Mouse (Mus musculus) kidney, adult 2 months (tissue): Measurements from ENCODE around the gene Kif3c. TPM values are rescaled to one million over a fixed set of nuclear protein-coding genes. Genes with fewer than 3 reads are reported as not detected.

Experiments
- DNase-seq: peaks from one replicate; pipeline ENCODE4 v3.0.0; 2021
- H3K27ac ChIP-seq: fragments of 200-500 bp; 2 replicates; pipeline ENCODE4 v1.5.1; 2012; ENCODE audit warnings: low read depth, low read length, control low read depth, inconsistent platforms; ENCODE audit not compliant: insufficient read depth
- H3K27me3 ChIP-seq: fragments of 200-500 bp; replicated peaks from 2 replicates; pipeline ENCODE4 v1.6.1; 2012; ENCODE audit warnings: mild to moderate bottlenecking, moderate library complexity, low read length, inconsistent platforms; ENCODE audit not compliant: control insufficient read depth, insufficient read depth
- H3K36me3 ChIP-seq: fragments of 200-500 bp; 2 replicates; pipeline ENCODE4 v1.6.1; 2012; ENCODE audit warnings: mild to moderate bottlenecking, moderate library complexity, low read length, inconsistent platforms; ENCODE audit not compliant: control insufficient read depth, insufficient read depth
- H3K4me1 ChIP-seq: fragments of 200-500 bp; 2 replicates; pipeline ENCODE4 v1.6.1; 2011; ENCODE audit warnings: low read length; ENCODE audit not compliant: control insufficient read depth, insufficient read depth
- H3K4me3 ChIP-seq: fragments of 200-500 bp; 2 replicates; pipeline ENCODE4 v1.5.1; 2011; ENCODE audit warnings: mild to moderate bottlenecking, low read depth, low read length, control low read depth; ENCODE audit not compliant: insufficient read depth
- CTCF ChIP-seq: fragments of 200-500 bp; conservative IDR thresholded peaks from 2 replicates; pipeline ENCODE4 v1.5.1; 2011; ENCODE audit warnings: low read depth, mild to moderate bottlenecking, control low read depth, low read length, moderate library complexity, mixed read lengths; ENCODE audit not compliant: insufficient read depth, insufficient read length
- POLR2A ChIP-seq: fragments of 200-500 bp; IDR thresholded peaks from one replicate; pipeline ENCODE4 v1.6.1; 2011; ENCODE audit warnings: low read depth, low read length, control low read depth
- WGBS: fragments of 180-500 bp; shearing (Covaris S2); methylation state at CpG from one replicate; pipeline ENCODE4 v1.1.7; 2018; 5-methylcytosine and 5-hydroxymethylcytosine counted together
- polyA plus RNA-seq: library from polyadenylated mRNA; depleted of rRNA; stranded (reverse); fragments of >200 nt; gene quantifications from 2 replicates; pipeline ENCODE4 v1.2.3, GENCODE M21; 2012

Kif3c gene
- polyA plus RNA-seq, 1 experiment, result 5.7 TPM

GRCm38 (mm10) chr12:3356824-3357223, 8.1 kb upstream of the Kif3c start:
- H3K4me1 ChIP-seq, result no peaks in the 10 kb centered on the region
- no peak for DNase-seq
- H3K27me3 ChIP-seq, result no peaks in the 10 kb centered on the region
- TF ChIP-seq CTCF, result no peak
- TF ChIP-seq POLR2A, result no peak
- WGBS, result 62% methylated on average over 16 of the region's 16 CpGs
- H3K27ac ChIP-seq, result no peak overlapping the region
- H3K36me3 ChIP-seq, result no peaks in the 10 kb centered on the region
- no peak overlapping the region for H3K4me3 ChIP-seq

GRCm38 (mm10) chr12:3359302-3359701, 5.6 kb upstream of the Kif3c start:
- no peaks in the 10 kb centered on the region for H3K36me3 ChIP-seq
- DNase-seq, result peak; percentile 82
- H3K27ac ChIP-seq, result no peak overlapping the region
- no peak overlapping the region for H3K4me3 ChIP-seq
- H3K27me3 ChIP-seq, result no peaks in the 10 kb centered on the region
- H3K4me1 ChIP-seq, result no peaks in the 10 kb centered on the region
- TF ChIP-seq POLR2A (no peak), CTCF (peak; percentile 38; the same call in 1 of the 2 replicates)
- WGBS, result 22% methylated on average over 3 of the region's 3 CpGs

GRCm38 (mm10) chr12:3360043-3360442, 4.9 kb upstream of the Kif3c start:
- Histone ChIP-seq H3K36me3 (no peaks in the 10 kb centered on the region), H3K4me3 (no peak overlapping the region), H3K27ac (no peak overlapping the region), H3K27me3 (no peaks in the 10 kb centered on the region), H3K4me1 (no peaks in the 10 kb centered on the region)
- WGBS, result 89% methylated on average over 2 of the region's 2 CpGs
- no peak for DNase-seq
- no peak for TF ChIP-seq CTCF
- no peak for TF ChIP-seq POLR2A

DNA sequence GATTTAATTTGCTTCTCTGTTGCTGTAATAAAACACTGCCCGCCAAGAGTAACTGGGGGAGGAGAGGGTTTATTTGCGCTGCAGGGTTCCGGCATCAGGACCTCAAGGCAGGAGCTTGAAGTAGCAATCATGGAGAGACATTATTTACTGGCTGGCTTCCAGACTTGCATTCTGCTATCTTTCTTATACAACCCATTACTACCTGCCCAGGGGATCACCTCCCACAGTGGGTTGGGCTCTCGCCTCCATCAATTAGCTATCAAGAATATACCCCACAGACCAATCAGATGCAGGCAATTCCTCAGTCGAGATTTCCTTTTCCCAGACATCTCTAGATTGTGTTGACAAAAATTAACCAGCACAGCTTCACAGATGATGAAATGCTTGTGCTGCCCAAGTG, 856 bp upstream of the Kif3c start:
- WGBS, result 88% methylated on average over 5 of the region's 5 CpGs
- H3K4me3 ChIP-seq, result no peak overlapping the region
- H3K27ac ChIP-seq, result no peak overlapping the region
- no peak for DNase-seq
- no peaks in the 10 kb centered on the region for H3K36me3 ChIP-seq
- H3K27me3 ChIP-seq, result no peaks in the 10 kb centered on the region
- TF ChIP-seq POLR2A (no peak), CTCF (no peak)
- no peaks in the 10 kb centered on the region for H3K4me1 ChIP-seq

DNA sequence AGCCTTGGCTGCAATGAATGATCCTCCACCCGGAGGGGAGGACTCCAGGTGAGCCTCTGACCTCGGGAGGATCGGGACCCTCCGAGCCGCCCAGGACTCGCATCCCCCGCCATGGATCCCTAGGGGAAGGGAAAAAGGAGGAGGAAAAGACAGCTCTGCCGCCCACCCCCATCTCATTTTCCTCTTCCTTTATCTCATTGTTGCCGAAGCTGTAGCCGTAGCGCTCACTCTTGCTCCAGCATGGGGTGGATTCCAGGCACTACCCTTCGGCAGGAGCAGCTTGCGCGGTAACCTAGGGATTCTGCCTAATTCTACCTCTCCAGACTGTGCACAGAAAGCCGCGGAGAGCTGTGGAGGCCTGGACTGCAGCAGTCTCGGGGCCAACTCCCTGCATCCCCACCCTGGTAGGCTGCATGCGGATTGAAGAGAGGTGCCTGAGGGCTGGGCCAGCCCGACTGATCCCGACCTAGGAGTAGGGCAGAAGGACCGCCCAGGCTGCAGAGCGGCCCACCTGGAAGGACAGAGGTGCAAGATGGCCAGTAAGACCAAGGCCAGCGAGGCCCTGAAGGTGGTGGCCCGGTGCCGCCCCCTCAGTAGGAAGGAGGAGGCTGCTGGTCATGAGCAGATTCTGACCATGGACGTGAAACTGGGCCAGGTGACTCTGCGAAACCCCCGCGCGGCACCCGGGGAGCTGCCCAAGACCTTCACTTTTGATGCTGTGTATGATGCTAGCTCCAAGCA, 687 bp downstream of the Kif3c start:
- no peak for DNase-seq
- 5% methylated on average over 31 of the region's 31 CpGs for WGBS

GRCm38 (mm10) chr12:3366190-3366956, 1.4 kb downstream of the Kif3c start:
- H3K4me3 ChIP-seq, result peak overlapping the region; percentile 88; the same call in 1 of the 2 replicates
- WGBS, result 71% methylated on average over 22 of the region's 22 CpGs

More for the DNA sequence above, 687 bp downstream of the Kif3c start:
- Histone ChIP-seq H3K4me1 (no peaks in the 10 kb centered on the region), H3K27ac (peak overlapping the region; percentile 8; the same call in 1 of the 2 replicates), H3K27me3 (no peaks in the 10 kb centered on the region), H3K36me3 (no peaks in the 10 kb centered on the region), H3K4me3 (peak overlapping the region; percentile 88)
- TF ChIP-seq POLR2A, result no peak
- TF ChIP-seq CTCF, result no peak

GRCm38 (mm10) chr12:3366957-3367260, 2.0 kb downstream of the Kif3c start:
- Histone ChIP-seq H3K27me3 (no peaks in the 10 kb centered on the region), H3K4me3 (no peak overlapping the region), H3K4me1 (0 out of 2 replicates have a peak, but pooled peaks cover 1% of the 10 kb centered on the region), H3K36me3 (no peaks in the 10 kb centered on the region), H3K27ac (no peak overlapping the region)
- DNase-seq, result no peak
- no peak for TF ChIP-seq POLR2A
- TF ChIP-seq CTCF, result no peak
- 96% methylated on average over 14 of the region's 14 CpGs for whole genome bisulfite sequencing

More at GRCm38 (mm10) chr12:3366190-3366956, 1.4 kb downstream of the Kif3c start:
- H3K36me3 ChIP-seq, result no peaks in the 10 kb centered on the region
- H3K27ac ChIP-seq, result no peak overlapping the region
- no peak for TF ChIP-seq POLR2A
- no peak for TF ChIP-seq CTCF
- H3K27me3 ChIP-seq, result no peaks in the 10 kb centered on the region
- H3K4me1 ChIP-seq, result no peaks in the 10 kb centered on the region
- no peak for DNase-seq
